Mouse (Mus musculus): ENCODE measurements around the gene Wnt3.
A peak's percentile ranks its signal among the peaks of the same experiment; 100 is the strongest.

GRCm38 (mm10) chr11:103758054-103758453 is 15.9 kb upstream of the Wnt3 start:
- TF ChIP-seq POLR2A (IDR thresholded peaks at IDR 0.05; ENCODE audit: borderline replicate concordance, extremely low read depth, low read depth, low read length) (no peak), CTCF (IDR thresholded peaks at IDR 0.05; ENCODE audit: insufficient read depth, low read length) (peak; percentile 48; the same call in 1 of the 2 replicates)

All from lung, adult 2 months (tissue).